Mouse (Mus musculus) thymus, postnatal 25 days (tissue): ENCODE data around the gene Olfr24.
"Not testable (repeated sequence)": the region's sequence is repeated elsewhere in the genome, so short reads cannot be mapped to it uniquely, and the experiment has no call there.

ENCODE experiments used
- DNase-seq: peaks from one replicate; pipeline ENCODE4 v3.0.0; 2022

Olfr24 gene

DNA sequence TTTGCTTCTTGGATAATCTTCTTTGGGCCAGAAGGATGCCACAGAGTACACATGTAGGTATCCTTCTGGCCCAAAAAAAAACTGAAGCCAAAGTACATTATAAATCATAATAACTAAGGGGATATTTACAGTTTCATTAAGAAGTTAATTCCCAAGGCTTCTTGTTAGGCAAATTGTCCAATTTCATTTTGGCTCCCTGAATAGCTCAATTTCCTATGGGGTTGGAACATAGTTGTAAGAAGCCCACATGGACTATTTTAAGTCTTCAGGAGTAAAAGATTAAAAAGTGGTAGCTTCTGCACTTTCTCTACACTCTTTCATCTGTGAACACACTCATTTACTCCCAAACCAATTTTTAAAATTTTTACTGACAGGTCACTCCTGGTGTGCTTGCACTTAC lies at the start of gene Olfr24:
Olfr24 (minus strand) TSS at position 101 of the 400 bp plus-strand sequence.
- DNase-seq, result no peak

DNA sequence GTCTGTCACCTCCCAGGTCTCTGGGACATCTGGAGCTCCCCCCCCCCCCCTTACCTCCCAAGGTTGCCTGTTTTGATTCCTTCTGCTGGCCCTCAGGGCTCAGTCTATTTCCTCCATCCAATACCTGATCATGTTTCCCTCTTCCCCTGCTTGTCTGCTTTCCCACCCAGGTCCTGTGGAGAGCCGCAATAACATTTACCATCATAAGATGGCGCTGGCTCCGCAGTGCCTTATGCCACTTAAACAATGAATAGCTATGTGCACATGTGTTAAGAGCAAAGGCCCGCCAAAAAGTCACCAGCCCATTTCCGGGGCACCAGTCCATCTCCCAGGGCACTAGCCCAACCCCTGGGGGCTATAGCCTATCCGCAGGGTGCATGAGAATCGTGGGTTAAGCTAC lies 21.5 kb upstream of the Olfr24 start:
- DNase-seq, result no peak

GRCm38 (mm10) chr9:18779476-18779875 lies 15.7 kb upstream of the Olfr24 start:
- DNase-seq, result no peak

DNA sequence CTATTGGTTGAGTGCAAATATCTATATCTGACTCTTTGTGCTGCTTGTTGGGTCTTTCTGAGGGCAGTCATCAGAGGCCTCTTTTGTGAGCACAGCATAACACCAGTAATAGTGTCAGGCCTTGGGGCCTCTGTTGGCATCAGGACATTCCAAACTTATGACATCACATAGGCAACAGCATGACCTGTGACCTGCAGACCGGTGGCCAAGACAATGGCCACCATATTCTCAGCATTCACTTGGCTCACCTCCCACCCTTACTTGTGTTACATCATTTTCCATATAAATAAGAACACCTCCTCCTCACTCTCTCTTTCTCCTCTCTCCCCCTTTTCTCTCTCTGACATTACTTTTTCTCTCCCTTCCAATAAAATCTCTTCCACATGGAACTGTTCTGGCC lies 15.2 kb upstream of the Olfr24 start:
- no peak for DNase-seq

GRCm38 (mm10) chr9:18755595-18755994 lies 8.2 kb downstream of the Olfr24 start:
- DNase-seq, result no peak

DNA sequence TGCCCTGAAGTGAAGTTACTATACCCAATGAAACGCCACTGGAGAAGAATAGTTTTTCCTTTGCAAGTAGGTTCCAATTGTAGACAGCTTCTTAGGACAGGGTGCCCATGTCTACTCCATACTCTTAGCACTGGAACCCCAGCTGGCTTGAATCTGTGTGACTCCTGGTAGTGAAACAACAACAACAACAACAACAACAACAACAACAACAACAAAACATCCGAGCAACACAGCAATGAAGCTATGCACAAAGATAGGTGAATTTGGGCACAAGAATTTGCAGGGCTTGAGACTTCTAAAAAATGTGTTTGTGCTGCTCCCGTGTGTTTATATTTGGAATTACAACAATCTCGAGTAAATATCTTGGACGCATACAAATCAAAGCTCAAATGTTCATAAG lies 19.2 kb downstream of the Olfr24 start:
- no peak for DNase-seq

DNA sequence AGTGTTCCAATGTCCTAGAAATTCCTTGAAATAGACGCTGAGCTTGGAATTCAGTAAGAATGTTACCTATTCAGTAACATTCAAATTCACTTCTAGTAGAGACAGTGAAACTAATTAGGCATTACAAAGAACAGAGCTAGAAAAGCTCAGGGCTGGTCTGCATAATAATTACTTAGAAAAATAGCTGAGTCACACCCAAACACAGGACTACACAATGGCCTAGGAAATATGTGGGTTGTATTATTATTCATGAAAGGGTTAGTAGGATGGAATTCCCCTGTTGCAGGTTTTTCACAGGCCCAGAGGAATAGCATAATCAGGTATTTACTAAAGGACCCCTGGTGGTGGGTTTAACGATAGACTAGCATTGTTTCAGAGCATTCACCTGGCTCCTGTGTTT lies 29.6 kb downstream of the Olfr24 start:
- DNase-seq, result not testable (repeated sequence)

DNA sequence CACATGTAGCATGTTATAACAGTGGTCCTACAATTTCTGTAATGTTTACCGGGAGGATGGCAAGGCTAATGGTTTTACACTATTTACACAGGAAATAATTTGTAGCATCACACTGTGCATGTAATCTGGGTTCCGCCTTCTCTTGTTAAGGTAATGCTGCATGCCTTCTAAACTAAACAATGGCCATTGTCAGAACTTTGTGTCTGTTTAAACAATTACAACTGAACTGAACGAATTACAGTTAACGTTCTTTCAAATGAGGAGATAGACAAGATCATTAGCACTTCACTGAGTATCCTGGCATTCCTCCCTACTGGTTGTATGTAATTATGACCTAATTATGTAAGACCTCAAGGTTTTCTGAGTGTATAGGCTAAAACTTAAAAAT lies 41.1 kb downstream of the Olfr24 start:
- DNase-seq, result no peak

DNA sequence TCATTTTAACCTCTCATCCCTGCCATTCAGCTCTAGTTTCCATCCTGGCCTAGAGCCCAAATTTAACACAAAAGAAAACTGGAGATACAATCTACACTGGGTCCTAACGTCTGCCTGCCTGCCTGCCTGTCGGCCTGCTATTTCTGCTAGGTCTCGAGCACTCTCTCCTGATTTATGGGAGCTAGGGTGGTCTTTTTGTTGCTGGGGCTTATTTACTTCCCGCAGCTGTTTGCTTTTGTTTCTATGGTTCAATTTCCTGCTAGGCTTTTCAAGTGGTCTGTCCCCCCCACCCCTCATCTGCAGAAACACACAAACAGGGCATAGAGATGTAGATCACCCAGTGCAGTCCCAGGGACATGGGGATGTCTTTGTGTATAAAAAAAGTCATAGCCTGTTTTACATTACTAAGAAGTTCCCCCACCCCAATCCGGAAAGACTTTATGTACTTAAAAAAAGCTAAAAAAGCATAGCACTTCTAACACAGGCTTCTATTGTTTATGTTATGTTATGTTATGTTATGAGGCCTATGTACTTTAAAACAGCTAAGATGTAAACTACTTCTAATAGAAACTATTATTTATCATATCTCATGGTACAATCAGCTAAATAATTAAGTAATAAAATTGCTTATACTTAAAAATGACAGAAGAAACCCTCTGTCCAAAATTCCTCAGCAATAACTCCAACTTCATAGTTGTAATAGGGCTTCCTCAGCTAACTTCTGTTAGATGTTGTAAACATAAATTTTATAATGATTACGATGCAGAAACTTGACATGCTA lies 41.7 kb downstream of the Olfr24 start:
- no peak for DNase-seq

GRCm38 (mm10) chr9:18721011-18721410 lies 42.8 kb downstream of the Olfr24 start:
- no peak for DNase-seq

DNA sequence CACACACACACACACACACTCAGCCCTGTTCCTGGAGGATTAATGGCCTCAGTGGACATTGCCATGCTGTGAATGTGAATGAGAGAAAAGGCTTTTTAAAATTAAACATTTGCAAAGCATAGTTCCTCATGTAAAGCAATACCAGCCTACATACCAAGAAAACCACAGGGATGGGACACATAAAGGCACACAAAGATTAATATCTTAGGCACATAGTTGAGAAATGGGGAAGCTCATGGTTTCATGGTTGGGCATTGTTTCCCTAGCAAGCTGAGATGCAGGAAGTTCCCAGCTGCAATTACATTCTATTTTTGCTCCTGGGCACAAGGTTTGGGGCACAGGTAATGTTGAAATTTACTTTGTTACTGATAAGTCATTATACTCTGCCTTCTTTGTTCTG lies 58.2 kb downstream of the Olfr24 start:
- DNase-seq, result no peak
